Mouse (Mus musculus) cerebellum, postnatal 25 days (tissue): ENCODE measurements at regions not wholly inside any gene's neighbourhood (a gene's known extent, or its start where the extent isn't known, plus 50 kb on each side); places are given as distances from the start of the nearest gene placed in this dataset.

Experiments used
- DNase-seq, 2 experiments: peaks; one replicate each; pipeline ENCODE4 v3.0.0; 2021; ENCODE audit warnings: mixed read lengths in 2 of 2

DNA sequence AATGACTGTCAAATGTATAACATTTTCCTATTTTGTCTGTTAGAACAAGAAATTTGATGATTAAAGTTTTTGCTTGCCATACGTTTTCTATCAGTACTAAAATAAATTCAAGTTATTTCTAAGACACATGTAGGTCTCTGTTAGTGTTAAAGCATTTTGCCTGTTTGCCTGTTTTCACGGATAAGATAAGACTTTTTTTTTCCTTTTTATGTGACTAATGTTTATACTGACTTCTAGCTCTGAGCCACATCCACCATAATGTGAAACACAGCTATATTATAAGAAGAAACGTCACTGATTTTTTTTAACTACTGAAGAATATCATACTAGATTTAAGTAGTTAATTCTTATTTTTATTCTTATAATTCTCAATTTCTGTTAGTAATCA lies 1012.6 kb downstream of the Cdh8 start:
- no peak for DNase-seq

DNA sequence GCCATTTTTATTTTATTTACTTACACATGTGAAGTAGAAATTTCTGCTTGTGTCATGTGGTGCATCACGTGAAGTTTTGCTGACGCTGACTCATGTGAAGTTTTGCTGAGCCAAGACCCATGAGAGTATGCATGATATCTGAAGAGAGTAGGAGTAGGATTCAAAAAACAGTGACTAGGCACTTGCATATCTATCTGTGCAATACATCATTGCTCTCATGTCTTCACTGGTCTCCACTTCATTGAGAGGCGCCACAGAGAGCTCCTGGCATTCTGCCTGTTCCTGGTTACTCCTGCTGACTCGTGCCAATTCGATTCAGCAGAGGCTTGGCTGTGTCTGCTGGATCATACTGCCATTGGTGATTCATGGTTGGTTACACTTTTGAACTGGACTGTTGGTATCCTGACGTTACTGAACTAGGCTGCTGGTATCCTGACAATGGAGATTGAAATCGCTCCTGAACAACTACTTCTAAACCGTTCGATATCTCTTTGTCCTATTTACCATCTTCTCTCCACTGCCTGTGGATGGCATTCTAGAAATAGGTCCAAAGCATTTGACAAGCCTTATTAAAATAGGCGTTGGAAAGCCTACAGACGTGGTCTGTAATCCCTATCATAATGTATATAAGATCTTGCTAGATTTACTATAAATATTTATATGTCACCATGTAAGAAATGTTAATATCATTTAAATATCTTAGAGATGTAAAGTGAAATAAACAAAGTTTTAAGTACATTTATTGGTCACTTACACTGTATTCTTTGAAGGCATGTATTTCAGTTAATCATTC lies 1013.2 kb downstream of the Cdh8 start:
- DNase-seq, result peak; percentile 55 to 74

DNA sequence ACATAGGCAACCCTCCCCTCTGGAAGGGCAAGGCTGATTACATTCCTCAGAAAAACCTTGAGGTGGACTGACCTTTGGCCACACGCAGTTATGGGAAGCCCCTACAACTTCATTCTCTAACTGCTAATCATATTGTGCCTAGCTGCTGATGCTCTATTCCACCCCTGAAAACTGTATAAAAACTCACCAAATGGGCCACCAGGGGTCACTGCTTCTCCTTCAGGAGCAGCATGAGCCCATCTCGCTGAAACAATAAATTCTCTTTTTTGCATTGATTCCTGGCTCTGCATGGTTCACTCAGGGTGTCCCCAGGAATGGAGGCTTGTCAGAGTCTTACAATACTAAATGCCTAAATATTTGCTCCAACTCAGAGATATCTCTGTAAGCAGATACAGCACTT lies 1034.5 kb downstream of the Cdh8 start:
- DNase-seq, result no peak

DNA sequence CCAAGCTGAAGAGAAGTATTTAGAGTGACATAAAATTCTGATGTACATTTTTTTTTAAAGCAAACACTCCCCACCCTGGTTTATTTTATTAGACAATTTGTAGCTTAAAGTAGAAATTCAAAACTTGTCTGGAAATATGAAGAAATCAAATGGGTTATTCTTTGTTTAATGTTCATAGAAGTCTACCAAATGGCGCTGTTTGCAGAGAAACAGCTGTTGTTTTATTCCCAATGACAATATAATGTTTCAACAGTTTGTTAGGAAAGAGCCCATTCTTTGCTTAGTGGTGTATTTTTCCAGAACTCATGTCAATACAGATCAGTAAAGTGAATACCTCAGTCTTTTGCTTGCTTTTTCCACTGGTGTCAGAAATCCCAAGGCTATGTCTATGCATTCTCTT lies 1035.9 kb downstream of the Cdh8 start:
- DNase-seq, result no peak

DNA sequence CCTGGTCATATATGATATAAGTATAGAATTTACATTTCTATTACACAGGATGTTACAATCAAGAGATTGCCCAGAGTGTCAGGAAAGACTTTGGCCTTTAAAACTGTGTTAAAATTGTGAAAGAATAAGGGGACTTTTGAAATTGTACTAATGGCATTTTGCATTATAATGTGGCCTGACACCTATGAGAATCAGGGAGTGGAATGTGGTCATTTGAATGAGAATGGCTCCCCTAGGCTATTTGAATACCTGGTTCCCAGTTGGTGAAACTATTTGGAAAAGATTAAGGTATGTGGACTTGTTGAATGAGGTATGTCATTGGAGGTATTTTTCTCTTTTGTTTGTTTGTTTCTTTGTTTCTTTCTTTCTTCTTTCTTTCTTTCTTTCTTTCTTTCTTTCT lies 1038.5 kb downstream of the Cdh8 start:
- no peak for DNase-seq

DNA sequence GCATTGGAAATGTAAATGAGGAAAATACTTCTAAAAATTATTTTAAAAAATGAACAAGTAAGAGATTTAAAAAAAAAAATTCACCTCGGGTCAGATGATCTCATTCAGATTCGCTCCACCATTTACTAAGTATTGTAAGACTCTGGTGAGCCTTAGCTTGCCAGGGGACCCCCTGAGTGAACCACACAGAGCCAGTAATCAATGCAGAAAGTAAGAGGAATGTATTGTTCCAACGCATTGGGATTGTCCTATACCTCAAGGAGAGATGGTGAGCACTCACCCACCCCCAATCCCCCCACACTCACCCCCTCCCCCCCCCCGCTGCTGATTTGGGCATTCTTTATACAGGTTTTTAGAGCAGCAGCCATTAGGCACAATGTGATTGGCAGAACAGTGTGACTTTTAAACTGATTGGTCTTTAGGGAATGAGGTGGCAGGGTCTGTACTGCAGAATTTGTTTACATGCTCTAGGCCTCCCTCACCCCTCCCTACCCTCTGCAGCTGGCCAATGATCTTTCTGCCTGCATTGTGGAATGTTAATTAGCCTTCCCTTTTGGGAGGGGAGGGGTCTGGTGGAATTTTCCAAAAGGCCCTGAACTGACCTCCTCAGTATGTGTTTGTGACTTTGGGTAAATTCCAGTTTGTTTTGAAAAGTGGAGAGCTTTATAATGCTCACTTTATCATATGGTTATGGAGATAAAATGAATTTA lies 1043.4 kb downstream of the Cdh8 start:
- no peak for DNase-seq

DNA sequence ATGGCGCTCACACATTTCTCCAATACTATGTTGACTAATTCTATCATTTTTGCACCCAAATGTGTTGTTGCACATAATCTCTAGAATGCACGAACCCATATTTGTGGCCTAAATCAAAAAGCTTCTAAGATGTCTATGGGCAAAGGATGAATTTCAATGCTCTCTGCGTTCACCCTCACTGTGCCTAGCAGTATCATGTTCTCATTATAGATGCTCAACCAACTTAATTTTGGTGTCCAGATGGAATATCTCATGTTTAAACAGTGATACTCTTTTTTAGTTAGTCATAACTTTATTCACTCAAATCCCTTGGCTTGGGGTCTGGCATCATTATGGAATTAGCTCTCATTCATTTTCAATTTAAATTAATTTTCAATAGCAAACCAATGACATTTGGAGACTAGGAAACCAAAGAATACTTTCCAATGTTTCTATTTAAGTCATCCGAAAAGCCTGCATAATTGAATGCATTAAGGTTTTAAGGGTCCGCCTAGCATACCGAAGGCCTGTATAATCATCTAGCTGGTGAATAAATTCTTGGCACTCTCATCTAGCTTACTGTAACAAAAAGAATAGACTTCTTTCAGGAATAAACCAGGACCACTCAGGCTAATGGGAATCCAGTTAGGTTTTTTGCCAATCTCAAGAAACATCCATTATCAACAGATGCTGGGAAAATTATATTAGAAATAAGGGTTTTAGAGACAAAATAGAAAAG lies 1050.7 kb downstream of the Cdh8 start:
- no peak for DNase-seq

DNA sequence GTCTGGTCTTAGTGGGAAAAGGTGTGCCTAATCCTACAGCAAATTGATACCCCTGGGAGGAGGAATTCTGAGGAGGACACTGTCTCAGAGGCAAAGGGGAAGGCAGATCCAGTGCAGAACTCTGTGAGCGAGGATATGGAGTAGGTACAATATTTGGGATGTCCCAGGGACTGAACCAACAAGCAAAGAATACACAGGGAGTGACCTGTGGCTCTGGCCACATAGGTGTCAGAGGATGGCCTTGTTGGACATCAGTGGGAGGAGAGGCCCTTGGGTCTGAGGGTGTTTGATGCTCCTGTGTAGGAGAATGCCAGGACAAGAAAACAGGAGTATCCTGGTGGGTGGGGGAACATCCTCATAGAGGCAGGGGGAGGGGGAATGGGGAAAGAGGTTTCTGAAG lies 1079.0 kb downstream of the Cdh8 start:
- no peak for DNase-seq

DNA sequence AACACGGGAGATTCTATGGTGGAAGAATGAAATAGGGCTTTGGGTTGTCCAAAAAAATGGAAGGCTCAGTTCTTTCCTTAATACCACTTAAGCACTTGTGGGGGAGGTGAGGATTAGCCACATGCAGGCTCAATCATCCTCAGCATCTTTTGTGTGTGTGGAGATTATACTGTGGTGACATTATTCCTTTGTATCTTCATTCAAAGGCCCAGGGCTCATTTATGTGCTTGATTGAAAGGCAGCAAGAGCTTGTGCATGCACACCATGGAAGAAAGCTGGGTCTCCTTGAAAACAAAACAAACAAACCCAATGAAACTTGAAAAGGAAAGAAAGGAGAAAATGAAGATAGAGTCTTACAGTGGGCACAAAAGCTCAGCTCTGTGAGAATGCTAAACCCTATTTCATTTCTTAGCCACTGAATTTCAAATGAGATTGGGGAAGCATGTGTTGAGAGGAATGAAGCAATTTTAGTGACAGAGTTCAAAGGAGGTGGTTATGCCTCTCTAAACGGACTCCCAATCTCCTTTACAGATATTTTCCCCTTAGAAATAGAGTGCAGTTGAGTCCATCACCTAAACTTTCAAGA lies 1106.8 kb downstream of the Cdh8 start:
- no peak for DNase-seq

DNA sequence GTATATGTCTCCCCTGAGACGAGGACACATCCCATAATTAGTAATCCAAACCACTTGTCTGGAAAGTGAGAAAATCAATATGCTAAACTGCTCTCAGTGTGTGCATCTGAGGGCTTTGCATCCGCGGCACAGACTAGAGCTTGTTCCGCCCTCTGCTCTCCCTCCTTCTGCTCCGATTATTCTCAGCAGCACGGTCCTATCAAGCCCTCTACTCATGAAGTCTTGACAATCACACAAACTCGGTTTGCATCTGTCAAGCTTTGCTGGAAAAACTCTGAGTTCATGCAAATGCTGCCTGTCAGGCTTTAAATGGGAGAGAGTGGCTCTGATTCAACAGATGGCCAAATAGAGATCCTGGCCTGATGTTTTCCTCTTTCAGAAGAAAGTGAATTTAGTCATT lies 1121.3 kb downstream of the Cdh8 start:
- no peak for DNase-seq

DNA sequence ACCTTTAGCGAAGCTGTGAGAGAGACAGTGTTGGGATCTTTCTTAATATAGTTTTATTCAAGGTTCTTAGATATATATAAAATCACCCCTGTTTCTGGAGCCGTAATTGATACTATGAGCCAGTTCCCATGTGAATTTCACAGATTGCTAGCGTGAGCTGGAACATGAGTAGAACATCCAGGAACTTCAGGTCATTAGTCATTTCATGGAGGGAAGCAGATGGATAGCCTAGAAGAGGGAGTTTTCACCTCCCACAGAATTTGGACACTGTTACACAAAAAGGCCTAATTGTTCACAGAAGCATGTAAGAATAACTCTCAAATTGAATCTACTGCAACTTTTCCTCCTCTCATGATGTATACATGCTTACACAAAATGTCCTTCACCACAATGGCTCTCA lies 1156.0 kb downstream of the Cdh8 start:
- DNase-seq, result no peak

DNA sequence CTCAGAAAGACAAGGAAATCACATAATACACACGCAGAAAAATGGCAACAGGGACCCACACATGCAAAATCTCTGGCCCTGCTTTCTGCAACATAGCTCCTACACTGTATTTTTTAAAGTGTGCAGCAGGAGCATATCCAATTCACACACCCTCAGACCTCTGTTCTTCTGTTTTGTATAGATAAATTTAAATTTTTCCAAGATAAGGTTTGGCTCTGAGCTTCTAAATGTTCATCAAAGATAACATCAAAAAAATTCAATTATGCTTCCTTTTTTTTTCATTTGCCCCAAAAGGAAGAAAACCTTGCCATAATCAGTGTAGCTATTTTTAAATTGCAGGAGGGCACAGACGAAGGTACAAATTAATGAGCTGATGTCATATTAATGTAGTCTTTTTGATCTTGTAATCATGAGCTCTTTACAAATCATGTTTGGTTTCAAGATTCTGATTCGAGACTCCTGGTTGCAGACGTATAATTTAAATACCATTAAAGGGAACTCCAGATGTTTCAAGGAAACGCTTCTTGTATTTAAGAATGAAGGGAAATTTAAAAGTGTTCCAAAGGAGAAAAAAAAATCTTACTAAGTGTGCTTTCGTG lies 1172.8 kb downstream of the Cdh8 start:
- no peak for DNase-seq

DNA sequence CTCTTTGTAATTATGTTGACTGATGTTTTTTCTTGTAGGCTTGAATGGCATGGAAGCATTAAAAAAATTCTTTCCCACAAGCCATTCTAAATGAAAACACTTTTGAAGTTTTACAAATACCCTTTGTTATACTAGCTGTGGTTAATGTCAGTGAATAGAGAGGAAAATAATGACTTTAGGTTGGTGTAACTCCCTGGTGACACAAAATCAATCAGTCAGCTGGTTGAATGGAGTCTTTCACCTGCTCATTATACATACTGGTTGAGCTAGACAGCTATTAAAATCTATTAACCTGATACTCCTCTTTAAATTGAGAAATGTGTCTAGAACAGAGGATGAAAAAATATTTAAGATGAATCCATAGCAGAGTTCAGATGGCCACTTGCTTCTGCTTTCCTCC lies 1202.3 kb downstream of the Cdh8 start:
- DNase-seq, result no peak
